Mouse (Mus musculus): ENCODE measurements around the gene Zfp141.

DNA sequence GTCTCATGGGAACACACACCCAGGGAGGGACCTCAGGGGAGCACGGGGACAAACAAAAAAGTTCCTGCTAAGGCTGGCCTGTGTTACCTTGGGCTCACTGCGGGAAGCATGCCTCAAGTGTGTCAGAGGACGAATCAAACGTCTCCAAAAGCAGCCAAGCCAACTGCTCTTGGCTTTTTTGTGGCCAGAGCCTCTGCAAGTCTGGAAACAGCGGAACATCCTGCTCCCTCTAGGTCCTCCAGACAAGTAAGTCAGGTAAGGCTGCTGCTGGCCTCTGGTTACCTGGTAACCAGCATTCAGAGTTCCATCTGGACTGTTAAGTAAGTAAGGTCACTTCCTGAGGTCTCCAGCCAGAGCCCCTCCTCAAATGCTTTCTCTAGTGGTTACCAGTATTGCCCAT, 57.7 kb downstream of the Zfp141 start, which contains the start of gene 4933421I07Rik:
- TF ChIP-seq POLR2A (IDR thresholded peaks at IDR 0.05; ENCODE audit: borderline replicate concordance, extremely low read depth, insufficient read depth, insufficient read length, poor library complexity, severe bottlenecking) = no peak
- no peak for TF ChIP-seq CTCF (IDR thresholded peaks at IDR 0.05; ENCODE audit: borderline replicate concordance, extremely low read depth, insufficient read depth, insufficient read length)

All from brain, embryonic 14.5 days (tissue).